Mouse (Mus musculus): ENCODE results near the gene Prpf3.

GRCm38 (mm10) chr3:95881979-95882815, 26.5 kb upstream of the Prpf3 start, which contains the start of gene Ciart:
- TF ChIP-seq CTCF (IDR thresholded peaks at IDR 0.05; ENCODE audit: control insufficient read depth, insufficient read depth, insufficient replicate concordance, low read depth, low read length): no peak
- peak; percentile 60; the same call in 1 of the 2 replicates for TF ChIP-seq POLR2A (IDR thresholded peaks at IDR 0.05; ENCODE audit: control insufficient read depth, low read depth, low read length)
